Mouse (Mus musculus) granulocyte monocyte progenitor cell, adult 5-6 weeks (primary cell): ENCODE measurements at regions not wholly inside any gene's neighbourhood (a gene's known extent, or its start where the extent isn't known, plus 50 kb on each side); places are given as distances from the start of the nearest gene placed in this dataset.

Experiments used
- ATAC-seq: replicated peaks from 2 replicates; pipeline ENCODE4 v1.8.0; 2016; ENCODE audit warnings: mild to moderate bottlenecking, moderate TSS enrichment, inconsistent platforms; ENCODE audit not compliant: poor library complexity, severe bottlenecking

DNA sequence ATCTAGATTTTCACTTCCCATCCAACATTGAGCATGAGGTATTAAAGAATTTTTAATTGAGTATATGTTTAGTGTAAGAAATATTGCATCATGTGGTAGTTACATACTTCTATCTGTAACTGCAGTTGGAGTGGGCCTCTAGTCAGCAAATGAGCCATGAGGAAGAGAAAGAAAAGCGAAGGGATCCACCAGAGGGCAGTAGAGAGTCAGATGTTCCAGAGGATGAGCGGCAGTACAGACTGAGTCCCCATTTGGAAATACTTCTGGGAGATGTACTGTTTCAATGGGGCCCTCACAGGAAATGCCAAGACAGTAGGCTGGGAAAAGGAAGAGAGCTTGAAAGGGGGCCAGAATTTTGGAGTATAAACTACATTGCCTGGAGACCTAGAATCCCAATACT lies 221.2 kb downstream of the Myh15 start:
- ATAC-seq, result peak; percentile 86

- ATAC-seq, result no peak
Observed at GRCm38 (mm10) chr16:49288096-49288714, 230.9 kb downstream of the Myh15 start.

- no peak for ATAC-seq
Observed at GRCm38 (mm10) chr16:49289200-49290079, 232.2 kb downstream of the Myh15 start.

DNA sequence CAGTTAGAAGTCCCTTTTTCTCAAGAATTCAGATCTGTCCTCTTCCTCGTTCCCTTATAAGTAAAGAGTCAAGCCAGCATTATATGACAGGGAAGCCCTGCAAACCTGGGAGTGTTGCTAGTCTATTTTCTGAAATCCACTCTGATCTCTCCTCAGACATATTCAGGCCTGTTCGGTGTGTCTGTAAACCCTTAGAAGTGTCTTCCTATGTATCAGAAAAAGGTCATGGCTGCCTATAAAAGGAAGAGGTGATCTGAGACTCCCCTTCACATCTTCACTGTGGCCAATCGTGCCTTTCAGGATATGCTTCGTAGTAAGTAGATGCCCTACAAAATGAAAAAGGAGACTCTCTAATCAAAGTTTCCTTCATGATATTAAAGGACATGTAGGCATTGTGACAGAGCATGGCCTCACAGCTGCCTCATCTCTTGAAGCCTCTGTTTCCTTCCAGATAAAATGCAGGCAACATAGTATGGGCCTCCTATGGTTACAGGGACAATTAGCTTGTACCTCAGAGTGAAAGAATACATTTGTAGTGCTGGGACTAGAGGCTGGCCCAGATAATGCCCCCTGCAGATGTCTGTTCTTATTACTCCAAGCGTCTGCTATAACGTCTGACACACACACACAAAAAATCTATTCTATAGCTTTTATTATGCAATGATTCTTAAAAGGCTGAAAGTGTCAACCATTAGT lies 246.5 kb downstream of the Myh15 start:
- ATAC-seq, result no peak

GRCm38 (mm10) chr16:49304354-49304753 lies 247.1 kb downstream of the Myh15 start:
- ATAC-seq, result no peak

- ATAC-seq, result no peak
Observed at GRCm38 (mm10) chr16:49317061-49317460, 259.8 kb downstream of the Myh15 start.

DNA sequence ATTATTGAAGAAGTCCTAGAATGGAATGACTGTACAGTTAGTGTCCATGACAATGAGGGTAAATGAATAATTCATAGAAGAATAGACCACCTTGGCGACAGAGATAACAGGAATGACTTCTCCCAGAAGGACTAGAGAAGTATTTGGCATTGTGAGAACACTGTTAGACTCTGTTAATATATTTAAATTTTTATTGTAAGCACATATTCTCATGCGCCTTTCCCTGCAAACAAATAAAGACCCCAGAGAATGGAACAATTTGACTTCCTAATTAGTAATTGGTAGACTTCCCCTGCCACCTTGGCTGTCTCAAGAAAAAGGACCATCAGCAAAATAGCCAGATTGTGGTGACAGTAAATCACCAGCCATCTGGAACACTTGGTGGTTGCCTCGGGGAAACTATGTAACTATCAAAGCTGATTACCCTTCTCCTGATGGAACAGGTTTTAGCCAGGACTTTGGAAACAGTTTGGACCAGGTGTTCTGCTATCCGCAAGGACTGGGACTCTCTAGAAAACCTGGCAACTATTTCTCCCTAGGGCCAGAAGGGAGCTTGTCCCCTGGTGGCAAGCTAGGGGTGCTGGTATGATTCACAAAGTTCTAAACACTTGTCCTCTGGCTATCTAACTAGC lies 261.9 kb downstream of the Myh15 start:
- peak; percentile 13; the same call in 1 of the 2 replicates for ATAC-seq

- peak; percentile 96 for ATAC-seq
Observed at GRCm38 (mm10) chr16:49319774-49320173, 262.5 kb downstream of the Myh15 start.

DNA sequence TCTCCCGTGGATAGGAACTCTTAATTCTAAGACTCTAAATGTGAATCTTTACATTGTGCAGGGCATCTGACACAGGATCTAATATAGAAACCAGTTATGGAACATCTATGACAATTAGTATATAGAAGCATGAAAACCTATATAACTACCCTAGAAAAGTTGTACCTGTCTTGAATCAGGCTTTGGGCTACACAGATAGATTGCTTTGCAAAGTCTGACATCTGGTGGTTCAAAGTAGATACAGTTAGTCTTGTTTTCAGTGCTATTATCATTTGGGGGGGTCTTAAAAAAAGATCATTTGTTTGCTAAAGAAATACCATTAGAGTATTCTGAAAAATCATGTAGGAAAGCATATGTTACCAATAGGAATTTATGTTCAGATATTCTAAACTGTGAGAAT lies 264.7 kb downstream of the Myh15 start:
- no peak for ATAC-seq

DNA sequence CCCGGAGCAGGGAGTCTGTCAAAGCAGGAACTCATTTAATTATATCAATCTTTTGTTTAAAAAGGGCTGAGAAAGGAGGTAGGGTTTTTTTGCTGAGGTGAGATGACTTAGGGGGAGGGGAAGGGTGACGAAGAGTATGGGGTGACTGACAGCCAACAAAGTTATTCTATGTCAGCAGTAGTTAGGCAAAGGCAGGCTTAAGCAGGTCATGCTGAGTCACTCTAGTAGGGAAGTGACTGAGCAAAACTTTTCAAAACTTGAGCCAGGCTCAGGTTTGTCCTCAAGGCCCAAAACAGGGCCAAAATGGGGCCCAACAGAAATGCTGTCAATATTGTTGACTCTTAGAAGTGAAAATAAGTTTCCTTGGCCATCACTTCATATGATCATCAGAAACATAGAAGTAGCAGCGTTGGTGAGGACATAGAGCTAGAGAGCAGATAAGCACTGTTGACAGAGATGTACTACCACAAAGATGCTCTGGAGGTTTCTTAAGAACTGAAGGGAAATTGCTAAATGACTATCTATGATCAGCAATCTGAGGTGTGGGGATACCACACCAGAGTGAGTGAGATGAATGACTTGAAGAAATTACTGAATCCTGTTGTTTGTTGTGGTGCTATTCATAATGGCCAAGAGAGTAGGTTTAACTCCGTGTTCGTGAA lies 273.6 kb downstream of the Myh15 start:
- peak; percentile 44; the same call in 1 of the 2 replicates for ATAC-seq

DNA sequence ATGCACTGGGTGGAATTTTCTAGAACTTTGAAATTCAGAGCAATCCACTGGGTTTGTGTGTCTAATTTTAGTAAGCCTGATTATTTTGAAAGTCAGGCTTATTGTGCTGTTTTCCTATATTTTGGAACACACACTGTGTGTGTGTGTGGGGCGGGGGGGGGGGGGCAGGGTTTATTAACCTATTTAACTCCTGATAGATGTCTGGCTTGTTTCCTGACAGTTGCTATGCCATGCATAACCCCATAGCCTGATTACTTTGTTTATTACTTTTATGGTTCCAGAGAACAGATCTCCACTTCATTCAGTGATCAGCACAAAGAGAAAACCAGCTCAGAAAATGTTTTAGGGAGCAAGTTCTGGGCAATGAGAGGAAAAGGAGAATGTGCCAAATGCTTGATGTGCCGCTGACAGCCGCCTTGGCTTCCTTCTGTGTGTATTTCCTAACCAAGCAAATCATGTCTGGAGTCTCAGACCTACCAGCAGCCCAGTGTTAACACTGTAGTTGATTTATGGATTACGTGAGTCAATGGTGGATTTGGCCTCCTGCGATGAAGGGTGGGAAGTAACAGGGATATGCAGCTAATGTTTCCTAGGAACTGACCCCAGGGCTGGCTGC lies 274.9 kb downstream of the Myh15 start:
- no peak for ATAC-seq

- ATAC-seq, result no peak
Observed at GRCm38 (mm10) chr16:49335916-49336315, 278.6 kb downstream of the Myh15 start.

- no peak for ATAC-seq
Observed at GRCm38 (mm10) chr16:49337948-49338347, 280.7 kb downstream of the Myh15 start.

DNA sequence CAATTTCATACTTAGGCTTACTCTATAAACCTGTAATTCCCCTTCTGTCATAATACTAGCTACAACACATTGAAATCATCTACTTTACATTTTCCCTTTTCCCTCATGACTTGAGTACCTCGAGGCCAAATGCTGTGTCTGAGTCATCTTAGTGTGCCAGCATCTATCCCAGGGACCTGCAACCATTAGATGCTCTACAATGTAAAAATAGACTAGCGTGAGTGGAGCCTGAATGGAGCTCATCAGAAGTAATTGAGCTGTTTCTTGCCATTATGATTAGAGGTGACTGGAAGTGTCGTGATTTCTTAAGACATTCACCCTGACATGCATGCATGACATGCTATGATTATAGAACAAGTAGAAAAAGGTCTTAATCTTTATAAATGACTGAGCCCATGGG lies 301.1 kb downstream of the Myh15 start:
- ATAC-seq, result no peak

- no peak for ATAC-seq
Observed at GRCm38 (mm10) chr16:49361731-49362130, 304.4 kb downstream of the Myh15 start.

DNA sequence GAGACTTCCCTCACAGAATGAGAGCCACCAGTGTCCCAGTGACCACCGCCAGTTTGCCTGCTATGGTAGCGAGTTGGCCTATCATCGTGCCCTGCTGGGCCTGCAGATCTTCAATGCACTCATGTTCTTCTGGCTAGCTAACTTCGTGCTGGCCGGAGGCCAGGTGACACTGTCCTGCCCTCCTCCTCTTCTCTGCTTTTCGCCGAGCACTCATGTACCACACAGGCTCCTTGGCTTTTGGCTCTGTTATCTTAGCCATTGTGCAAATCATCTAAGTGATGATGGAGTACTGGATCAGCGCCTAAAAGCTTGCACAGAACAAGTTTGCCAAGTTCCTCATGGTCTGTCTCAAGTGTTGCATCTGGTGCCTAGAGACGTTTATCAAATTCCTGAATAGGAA lies 312.2 kb downstream of the Myh15 start:
- no peak for ATAC-seq

- no peak for ATAC-seq
Observed at GRCm38 (mm10) chr16:49375108-49375507, 317.8 kb downstream of the Myh15 start.

DNA sequence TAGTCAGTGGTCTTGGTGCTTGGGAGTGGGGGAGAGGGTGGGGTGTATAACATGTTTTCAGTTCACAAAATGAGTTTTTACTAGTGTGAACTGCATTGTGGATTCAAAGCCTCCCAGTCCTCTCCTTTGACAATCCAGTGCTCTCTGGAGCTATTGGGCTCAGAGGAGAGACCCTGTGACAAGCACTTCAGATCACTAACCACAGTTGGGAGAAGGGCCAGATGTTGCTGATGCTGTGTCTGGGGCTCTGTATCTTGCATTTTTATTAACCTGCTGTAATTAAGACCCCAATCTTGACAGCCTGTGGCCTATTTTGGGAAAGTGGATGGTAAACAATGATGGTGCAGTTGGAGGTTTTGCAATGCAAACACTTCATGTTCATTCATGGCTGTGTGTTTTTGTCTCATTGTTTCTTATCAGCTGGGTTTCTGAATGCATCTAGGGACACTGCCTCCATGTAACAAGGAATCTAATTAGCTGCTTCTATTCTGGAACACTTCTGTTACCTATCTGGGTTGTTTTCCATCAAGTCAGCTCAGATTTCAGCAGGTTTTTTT lies 320.0 kb upstream of the Ift57 start:
- ATAC-seq, result no peak

DNA sequence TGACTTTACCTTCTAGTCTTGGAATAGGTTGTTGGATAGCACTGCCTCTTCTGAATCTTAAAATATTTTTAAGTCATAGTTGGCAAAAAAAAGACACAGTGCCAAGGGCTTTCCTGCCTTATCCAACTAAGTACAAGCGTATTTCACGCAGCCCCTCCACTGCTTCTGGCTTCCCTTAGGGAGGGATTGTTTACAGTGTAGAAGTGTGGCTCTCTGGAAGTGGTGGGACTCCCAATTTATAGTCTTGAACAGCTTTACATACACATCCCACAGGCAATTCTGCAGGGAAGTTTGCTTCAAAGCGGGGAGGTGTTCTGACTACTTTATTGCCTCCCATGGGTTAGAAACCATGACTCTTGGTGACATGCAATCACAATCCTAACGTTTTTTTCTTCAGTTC lies 310.9 kb upstream of the Ift57 start:
- no peak for ATAC-seq
